Mouse (Mus musculus): ENCODE data around the gene Kat5.

The Kat5 gene

DNA sequence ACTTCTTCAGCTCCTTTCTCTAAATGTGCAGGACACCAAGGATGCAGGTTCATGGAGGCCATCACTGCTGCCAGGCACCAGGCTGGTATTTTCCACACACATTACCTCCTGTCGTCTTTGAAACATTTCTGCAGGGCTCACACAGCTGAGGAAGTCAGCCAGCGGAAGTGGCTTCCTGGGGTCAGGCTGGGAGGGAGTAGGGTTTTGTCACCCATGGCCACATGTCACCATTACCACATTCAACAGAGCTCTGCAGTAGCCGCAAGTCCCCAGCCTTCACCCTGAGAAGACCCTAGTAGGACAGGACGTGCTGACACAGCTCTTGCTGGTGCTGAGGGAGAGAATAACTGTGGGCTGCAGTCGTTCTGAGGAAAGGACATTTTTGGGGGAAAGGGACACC, 38.2 kb downstream of the Kat5 start:
- DNase-seq (ENCODE audit: low read depth, low spot score): no peak

GRCm38 (mm10) chr19:5570353-5571246, 39.4 kb downstream of the Kat5 start:
- no peak for DNase-seq (ENCODE audit: low read depth, low spot score)

DNA sequence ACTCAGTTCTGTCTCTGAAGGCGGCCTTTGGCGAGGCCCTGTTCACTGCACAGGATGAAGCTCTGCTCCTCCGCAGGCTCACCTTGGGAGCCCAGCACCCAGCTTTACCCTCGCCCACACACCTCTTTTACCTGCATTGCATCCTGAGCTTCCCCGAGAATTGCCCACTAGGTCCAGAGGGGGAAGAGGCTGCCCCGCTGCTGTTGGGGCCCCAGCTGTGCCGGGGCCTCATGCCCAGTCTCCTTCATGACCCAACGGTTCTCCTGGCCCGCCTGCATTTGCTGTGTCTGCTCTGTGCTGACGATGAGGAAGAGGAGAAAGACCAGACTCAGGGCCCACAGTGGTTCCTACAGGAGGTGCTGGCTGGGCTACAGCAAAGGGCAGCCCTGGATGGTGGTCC, 40.5 kb downstream of the Kat5 start:
- no peak for DNase-seq (ENCODE audit: low read depth, low spot score)

DNA sequence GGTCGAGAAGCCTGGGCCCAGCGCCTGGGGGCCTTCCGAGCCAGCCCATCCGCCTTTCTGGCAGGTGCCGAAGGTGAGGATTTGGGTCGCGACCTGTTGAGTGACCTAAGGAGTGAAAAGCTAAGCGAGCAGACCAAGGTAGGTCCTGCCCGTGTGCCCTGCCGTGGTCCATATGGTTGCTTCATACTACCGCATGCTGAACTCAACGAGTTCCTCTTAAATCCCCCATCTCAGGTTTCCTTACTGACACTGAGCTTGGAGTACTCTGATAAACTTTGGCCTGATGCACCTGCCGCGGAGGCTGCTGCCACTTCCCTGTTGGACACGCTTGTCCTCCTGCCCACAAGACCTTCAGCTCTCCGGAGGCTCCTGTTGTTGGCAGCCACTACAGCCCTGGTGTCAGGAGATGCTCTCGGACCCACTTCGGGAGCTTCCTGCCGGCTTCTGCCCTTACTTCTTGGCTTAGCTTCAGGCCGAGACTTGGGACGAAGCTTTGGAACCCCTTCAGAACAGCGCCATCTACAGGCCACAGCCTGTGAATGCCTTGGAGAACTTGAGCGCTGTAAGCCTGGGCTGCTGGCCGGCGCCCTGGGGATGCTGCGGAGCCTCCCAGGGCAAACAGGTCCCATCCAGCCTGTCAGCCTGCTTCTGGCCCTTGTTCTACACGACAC, 41.4 kb downstream of the Kat5 start:
- peak; percentile 92 for DNase-seq (ENCODE audit: low read depth, low spot score)

DNA sequence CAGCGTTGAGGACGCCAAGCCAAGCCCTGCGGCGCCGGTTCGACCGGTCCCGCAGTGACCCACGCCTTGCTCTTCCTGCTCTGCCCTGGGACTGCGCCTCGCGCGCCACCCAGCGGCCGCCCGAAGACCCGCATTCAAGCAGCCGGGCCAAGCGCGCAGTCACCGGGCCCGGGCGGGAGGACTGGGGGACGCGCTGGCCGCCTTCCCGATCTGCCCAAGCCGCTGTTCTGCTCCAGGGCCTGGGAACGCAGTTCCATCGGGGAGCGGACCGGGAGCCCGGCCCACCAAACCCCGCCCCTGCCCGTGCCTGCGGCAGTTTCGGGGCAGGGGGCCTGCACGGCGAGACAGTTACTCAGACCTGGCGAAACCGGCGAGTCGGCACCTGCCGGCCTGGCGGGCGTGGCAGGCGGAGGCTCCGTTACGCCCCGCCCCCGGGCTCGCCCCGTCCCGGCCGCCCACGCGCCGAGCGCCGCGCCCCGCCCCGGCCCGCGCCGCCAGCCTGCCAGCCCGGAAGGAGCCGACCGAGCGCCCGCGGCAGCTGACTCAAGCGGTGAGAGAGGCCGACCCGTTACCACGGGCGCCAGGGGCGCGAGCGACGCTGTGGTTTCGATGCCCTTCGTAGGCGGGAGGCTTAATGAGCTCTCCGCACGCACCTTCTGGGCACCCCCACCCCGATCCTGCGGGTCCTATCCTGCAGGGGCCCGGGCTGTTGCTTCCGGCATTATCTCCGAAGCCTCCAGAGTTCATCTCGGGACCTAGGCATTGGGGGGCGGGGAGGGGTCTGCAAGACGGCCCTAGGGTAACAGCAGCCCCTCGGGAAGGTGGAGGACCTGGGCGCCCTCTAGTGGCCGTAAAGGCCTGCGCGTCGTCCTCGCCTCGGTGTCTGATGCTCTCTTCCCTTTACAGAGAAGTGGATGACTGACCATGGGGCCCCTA, 42.2 kb downstream of the Kat5 start, which contains the start of gene Ap5b1:
Ap5b1 (plus strand) TSS at position 492 of the 936 bp plus-strand sequence.
- DNase-seq (ENCODE audit: low read depth, low spot score): peak; percentile 90

- DNase-seq (ENCODE audit: low read depth, low spot score): no peak
These were observed 42.9 kb downstream of the Kat5 start for GRCm38 (mm10) chr19:5567180-5567533.

- DNase-seq (ENCODE audit: low read depth, low spot score): no peak
These were observed 43.7 kb downstream of the Kat5 start for GRCm38 (mm10) chr19:5566316-5566715.

- no peak for DNase-seq (ENCODE audit: low read depth, low spot score)
These were observed 47.3 kb downstream of the Kat5 start for GRCm38 (mm10) chr19:5562776-5563175.

DNA sequence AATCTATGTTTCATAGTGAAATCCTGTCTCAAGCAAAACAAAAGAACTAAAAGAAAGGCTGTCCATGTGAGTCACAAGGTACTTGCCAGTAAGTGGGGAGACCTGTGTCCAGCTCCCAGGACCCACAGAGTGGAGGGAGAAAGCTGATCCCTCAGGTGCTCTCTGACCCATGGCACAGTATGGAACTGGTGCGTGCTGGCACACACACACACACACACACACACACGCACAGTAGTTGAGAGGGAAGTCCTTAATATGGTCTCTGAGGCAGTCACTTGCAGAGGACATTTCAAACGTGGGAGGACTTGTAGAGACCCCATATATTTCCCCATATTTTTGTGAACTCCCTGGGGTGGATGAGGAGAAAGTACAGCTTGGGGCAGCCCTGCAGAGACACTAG, 48.2 kb downstream of the Kat5 start:
- DNase-seq (ENCODE audit: low read depth, low spot score): no peak

DNA sequence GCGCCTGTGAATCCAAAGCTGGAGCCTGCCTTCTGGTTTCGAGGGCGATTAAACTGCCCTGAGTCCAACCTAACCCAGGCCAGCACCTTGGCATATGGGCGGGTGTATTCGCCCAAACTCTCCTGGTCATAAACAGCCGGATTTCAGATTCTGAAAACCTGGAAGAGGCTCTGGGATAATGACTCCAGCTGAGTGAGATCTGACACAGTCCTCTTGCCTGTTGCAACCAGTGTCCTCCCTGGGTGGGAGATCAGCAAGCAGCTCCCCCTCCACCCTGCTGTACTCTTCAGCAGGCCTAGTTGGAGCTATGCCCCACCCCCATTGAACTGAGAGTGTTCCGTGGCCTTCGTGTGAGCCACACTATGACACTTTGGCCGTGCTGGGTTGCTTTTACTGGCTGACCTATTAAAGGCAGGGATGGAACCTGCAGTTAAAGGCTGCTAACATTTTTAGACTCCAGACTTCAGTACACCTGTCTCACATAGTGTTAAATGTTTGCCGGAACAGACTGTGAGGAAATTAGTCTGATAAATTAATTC, 48.7 kb downstream of the Kat5 start:
- no peak for DNase-seq (ENCODE audit: low read depth, low spot score)

DNA sequence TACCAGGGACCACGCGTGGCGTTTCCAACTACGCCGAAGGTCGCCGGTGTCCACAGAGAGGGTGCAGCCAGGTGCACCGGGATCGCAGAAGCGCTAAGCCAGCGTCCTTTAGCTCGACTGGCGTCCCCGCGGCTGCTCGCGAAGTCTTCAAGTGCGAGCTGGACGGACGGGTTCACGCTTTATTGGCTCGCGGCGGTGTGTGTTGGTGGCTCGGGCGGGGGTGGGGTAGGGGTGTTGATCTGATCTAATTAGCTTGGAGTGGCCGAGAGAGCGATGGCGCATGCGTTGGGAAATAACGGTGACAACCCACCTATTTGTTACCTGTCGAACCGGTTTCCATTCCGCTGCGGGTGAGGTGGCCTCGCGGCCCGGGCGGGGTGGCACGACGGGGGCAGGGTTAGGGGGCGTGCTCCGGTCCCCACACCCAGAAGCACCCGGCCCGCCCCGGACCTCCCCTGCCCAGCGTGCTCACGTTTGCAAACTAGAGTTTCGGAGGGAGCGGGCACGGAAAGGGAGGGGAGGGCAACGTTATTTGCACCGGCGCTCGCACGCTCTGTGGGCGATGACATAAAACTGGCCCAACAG, 49.5 kb downstream of the Kat5 start, which contains the start of gene Ovol1:
Ovol1 (minus strand) TSS at position 190 of the 585 bp plus-strand sequence.
- peak; percentile 14 for DNase-seq (ENCODE audit: low read depth, low spot score)

GRCm38 (mm10) chr19:5559631-5560456, 50.2 kb downstream of the Kat5 start:
- no peak for DNase-seq (ENCODE audit: low read depth, low spot score)

DNA sequence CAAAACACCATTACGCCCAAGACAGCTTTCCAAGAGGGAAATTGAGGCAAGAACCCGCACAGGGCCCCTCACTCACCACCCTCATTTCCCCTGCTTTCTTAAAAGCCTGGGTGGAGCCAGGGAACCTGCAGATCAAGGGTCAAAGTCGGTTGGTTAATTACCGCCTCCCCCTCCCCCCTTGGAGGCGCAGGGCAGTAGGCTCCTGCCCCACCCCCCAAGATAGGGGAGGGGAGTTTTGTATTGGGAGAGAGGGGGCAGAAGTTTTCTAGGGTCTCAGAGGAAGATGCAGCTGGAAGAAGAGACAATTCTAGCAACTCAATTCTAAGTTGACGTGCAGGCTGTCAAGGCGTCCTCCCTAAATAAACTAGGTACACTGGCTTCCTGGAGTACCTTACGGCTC, 50.8 kb downstream of the Kat5 start:
- DNase-seq (ENCODE audit: low read depth, low spot score): no peak

- no peak for DNase-seq (ENCODE audit: low read depth, low spot score)
These were observed 51.3 kb downstream of the Kat5 start for GRCm38 (mm10) chr19:5558770-5559169.

- DNase-seq (ENCODE audit: low read depth, low spot score): no peak
These were observed 51.9 kb downstream of the Kat5 start for GRCm38 (mm10) chr19:5558169-5558568.

- no peak for DNase-seq (ENCODE audit: low read depth, low spot score)
These were observed 55.8 kb downstream of the Kat5 start for GRCm38 (mm10) chr19:5554212-5554611.

GRCm38 (mm10) chr19:5553802-5554201, 56.2 kb downstream of the Kat5 start:
- DNase-seq (ENCODE audit: low read depth, low spot score): no peak
